Mouse (Mus musculus): ENCODE measurements around the gene Rnf145. TPM values are rescaled to one million over a fixed set of nuclear protein-coding genes. Genes with fewer than 3 reads are reported as not detected.

The Rnf145 gene
- polyA plus RNA-seq, 2 experiments, result 45.8 to 49.0 TPM

DNA sequence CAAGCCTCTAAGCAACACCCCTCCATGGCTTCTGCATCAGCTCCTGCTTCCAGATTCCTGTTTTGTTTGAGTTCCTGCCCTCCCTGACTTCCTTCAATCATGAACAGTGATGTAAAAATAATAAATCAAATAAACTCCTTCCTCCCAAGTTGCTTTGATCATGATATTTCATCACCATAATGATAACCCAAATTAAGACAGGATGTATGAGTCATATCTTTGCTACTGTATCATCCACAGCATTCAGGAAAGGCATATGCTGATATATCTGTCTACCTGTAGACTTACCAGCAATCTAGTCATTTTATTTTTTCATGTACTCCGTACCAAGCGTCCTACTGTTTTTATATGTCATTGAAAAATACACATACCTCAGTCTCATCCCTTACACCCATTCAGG, 17.3 kb upstream of the Rnf145 start:
- H3K4me1 ChIP-seq (replicated peaks; ENCODE audit: control insufficient read depth in 2 of 2, insufficient read depth in 2 of 2, low read length in 1 of 2), result peaks cover 7 to 18% of the 10 kb centered on the region in 2 experiments; a peak in 3 of 4 replicates
- H3K9me3 ChIP-seq (ENCODE audit: control insufficient read depth, low read length), result no peaks in the 10 kb centered on the region
- no peak overlapping the region for H3K27ac ChIP-seq
- DNase-seq (ENCODE audit: low read depth in 3 of 3, low spot score in 3 of 3) (no peak), ATAC-seq (ENCODE audit: insufficient read depth) (no peak)
- H3K4me3 ChIP-seq (ENCODE audit: insufficient read depth in 1 of 2, low read depth in 2 of 2, low read length in 2 of 2), result no peak overlapping the region
- H3K36me3 ChIP-seq (replicated peaks; ENCODE audit: control insufficient read depth, insufficient read depth, low read depth), result no peaks in the 10 kb centered on the region
- TF ChIP-seq CTCF (IDR thresholded peaks at IDR 0.05; ENCODE audit: low read depth) (no peak), EP300 (IDR thresholded peaks at IDR 0.05; ENCODE audit: low read depth) (no peak)
- no peak overlapping the region for H3K4me2 ChIP-seq (ENCODE audit: low read depth)
- 70% methylated on average over 2 of the region's 2 CpGs for WGBS (ENCODE audit: insufficient replicate concordance)
- H3K27me3 ChIP-seq (ENCODE audit: control insufficient read depth, insufficient read depth, low read length), result no peaks in the 10 kb centered on the region
- H3K9ac ChIP-seq (replicated peaks), result no peak overlapping the region

DNA sequence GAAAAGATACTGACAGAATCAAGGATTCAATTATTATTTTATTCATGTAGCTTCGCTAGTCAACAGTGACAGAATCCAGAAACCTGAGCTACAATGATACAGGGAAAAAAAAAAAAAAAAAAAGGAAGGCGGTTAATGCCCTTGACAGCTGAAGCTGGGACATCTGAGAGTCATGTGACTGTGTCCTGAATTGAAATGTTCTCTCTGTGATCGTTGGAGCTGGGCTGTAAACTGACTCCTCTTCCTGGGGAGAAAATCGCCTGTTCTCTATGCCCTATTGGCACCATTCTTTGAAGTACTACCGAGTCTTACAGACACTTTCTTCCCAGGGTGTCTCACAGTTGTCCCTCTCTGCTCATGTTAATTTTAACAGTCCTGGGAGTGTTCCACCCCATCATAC, 15.8 kb upstream of the Rnf145 start:
- no peak for ATAC-seq (ENCODE audit: insufficient read depth)
- Histone ChIP-seq H3K4me3 (ENCODE audit: insufficient read depth in 1 of 2, low read depth in 2 of 2, low read length in 2 of 2) (no peak overlapping the region), H3K4me1 (replicated peaks; ENCODE audit: control insufficient read depth in 2 of 2, insufficient read depth in 2 of 2, low read length in 1 of 2) (peaks cover 14 to 22% of the 10 kb centered on the region in 2 experiments), H3K27ac (no peak overlapping the region), H3K9me3 (ENCODE audit: control insufficient read depth, low read length) (no peaks in the 10 kb centered on the region), H3K4me2 (ENCODE audit: low read depth) (no peak overlapping the region), H3K27me3 (ENCODE audit: control insufficient read depth, insufficient read depth, low read length) (no peaks in the 10 kb centered on the region), H3K36me3 (replicated peaks; ENCODE audit: control insufficient read depth, insufficient read depth, low read depth) (no peaks in the 10 kb centered on the region), H3K9ac (replicated peaks) (no peak overlapping the region)
- DNase-seq (ENCODE audit: low read depth in 3 of 3, low spot score in 3 of 3), result no peak
- TF ChIP-seq EP300 (IDR thresholded peaks at IDR 0.05; ENCODE audit: low read depth), result no peak
- TF ChIP-seq CTCF (IDR thresholded peaks at IDR 0.05; ENCODE audit: low read depth), result no peak
- 67% methylated on average over 5 of the region's 5 CpGs for WGBS (ENCODE audit: insufficient replicate concordance)

DNA sequence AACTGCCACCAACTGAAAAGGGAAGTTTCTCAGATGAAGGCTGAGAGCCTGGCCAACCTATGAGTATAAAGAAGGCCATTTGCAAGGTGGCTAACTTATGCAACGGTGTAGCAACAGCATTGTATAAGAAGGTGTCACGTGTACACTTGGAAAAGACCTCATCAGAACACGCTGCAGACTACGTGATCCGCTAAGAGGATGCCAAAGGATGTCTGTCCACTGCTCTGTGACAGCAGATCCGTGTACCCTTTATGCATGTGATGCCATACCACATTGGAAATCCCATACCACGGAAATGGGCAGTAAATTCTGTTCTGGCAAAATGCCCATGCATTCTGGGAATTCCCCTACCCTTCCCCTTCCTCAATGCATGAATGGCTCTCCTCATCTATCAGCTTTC, 14.6 kb upstream of the Rnf145 start:
- H3K27ac ChIP-seq, result no peak overlapping the region
- DNase-seq (ENCODE audit: low read depth in 3 of 3, low spot score in 3 of 3) (no peak), ATAC-seq (ENCODE audit: insufficient read depth) (no peak)
- H3K9ac ChIP-seq (replicated peaks), result no peak overlapping the region
- TF ChIP-seq EP300 (IDR thresholded peaks at IDR 0.05; ENCODE audit: low read depth), result no peak
- TF ChIP-seq CTCF (IDR thresholded peaks at IDR 0.05; ENCODE audit: low read depth), result no peak
- H3K4me3 ChIP-seq (ENCODE audit: insufficient read depth in 1 of 2, low read depth in 2 of 2, low read length in 2 of 2), result no peak overlapping the region
- peaks cover 18 to 21% of the 10 kb centered on the region in 2 experiments for H3K4me1 ChIP-seq (replicated peaks; ENCODE audit: control insufficient read depth in 2 of 2, insufficient read depth in 2 of 2, low read length in 1 of 2)
- H3K27me3 ChIP-seq (ENCODE audit: control insufficient read depth, insufficient read depth, low read length), result no peaks in the 10 kb centered on the region
- H3K9me3 ChIP-seq (ENCODE audit: control insufficient read depth, low read length), result no peaks in the 10 kb centered on the region
- WGBS (ENCODE audit: insufficient replicate concordance), result 84% methylated on average over 7 of the region's 7 CpGs
- no peaks in the 10 kb centered on the region for H3K36me3 ChIP-seq (replicated peaks; ENCODE audit: control insufficient read depth, insufficient read depth, low read depth)
- no peak overlapping the region for H3K4me2 ChIP-seq (ENCODE audit: low read depth)

GRCm38 (mm10) chr11:44504761-44505160, 14.0 kb upstream of the Rnf145 start:
- H3K9ac ChIP-seq (replicated peaks), result no peak overlapping the region
- no peak overlapping the region for H3K4me2 ChIP-seq (ENCODE audit: low read depth)
- no peak for TF ChIP-seq CTCF (IDR thresholded peaks at IDR 0.05; ENCODE audit: low read depth)
- TF ChIP-seq EP300 (IDR thresholded peaks at IDR 0.05; ENCODE audit: low read depth), result no peak
- H3K4me3 ChIP-seq (ENCODE audit: insufficient read depth in 1 of 2, low read depth in 2 of 2, low read length in 2 of 2), result no peak overlapping the region
- no peaks in the 10 kb centered on the region for H3K9me3 ChIP-seq (ENCODE audit: control insufficient read depth, low read length)
- peaks cover 24 to 26% of the 10 kb centered on the region in 2 experiments for H3K4me1 ChIP-seq (replicated peaks; ENCODE audit: control insufficient read depth in 2 of 2, insufficient read depth in 2 of 2, low read length in 1 of 2)
- no peaks in the 10 kb centered on the region for H3K27me3 ChIP-seq (ENCODE audit: control insufficient read depth, insufficient read depth, low read length)
- 80% methylated on average over 3 of the region's 3 CpGs for WGBS (ENCODE audit: insufficient replicate concordance)
- H3K36me3 ChIP-seq (replicated peaks; ENCODE audit: control insufficient read depth, insufficient read depth, low read depth), result no peaks in the 10 kb centered on the region
- no peak overlapping the region for H3K27ac ChIP-seq
- ATAC-seq (ENCODE audit: insufficient read depth) (no peak), DNase-seq (ENCODE audit: low read depth in 3 of 3, low spot score in 3 of 3) (no peak)

- ATAC-seq (ENCODE audit: insufficient read depth) (peak; percentile 87), DNase-seq (ENCODE audit: low read depth in 3 of 3, low spot score in 3 of 3) (peak; percentile 94 to 97 (median 95))
- Histone ChIP-seq H3K9me3 (ENCODE audit: control insufficient read depth, low read length) (no peaks in the 10 kb centered on the region), H3K4me3 (ENCODE audit: insufficient read depth in 1 of 2, low read depth in 2 of 2, low read length in 2 of 2) (peak overlapping the region; percentile 29 to 48), H3K27ac (peak overlapping the region; percentile 97), H3K27me3 (ENCODE audit: control insufficient read depth, insufficient read depth, low read length) (no peaks in the 10 kb centered on the region), H3K9ac (replicated peaks) (peak overlapping the region; percentile 70), H3K4me2 (ENCODE audit: low read depth) (peak overlapping the region; percentile 72), H3K36me3 (replicated peaks; ENCODE audit: control insufficient read depth, insufficient read depth, low read depth) (no peaks in the 10 kb centered on the region), H3K4me1 (replicated peaks; ENCODE audit: control insufficient read depth in 2 of 2, insufficient read depth in 2 of 2, low read length in 1 of 2) (peaks cover 66% of the 10 kb centered on the region in 2 experiments)
- 12% methylated on average over 4 of the region's 4 CpGs for WGBS (ENCODE audit: insufficient replicate concordance)
- TF ChIP-seq EP300 (IDR thresholded peaks at IDR 0.05; ENCODE audit: low read depth) (peak; percentile 100), CTCF (IDR thresholded peaks at IDR 0.05; ENCODE audit: low read depth) (no peak)
These were observed 9.9 kb upstream of the Rnf145 start for GRCm38 (mm10) chr11:44508876-44509275.

Data from liver, embryonic 14.5 days (tissue).